Comparison of ENCODE assay signal across 16 mouse cellular contexts in the genomic region with DNA sequence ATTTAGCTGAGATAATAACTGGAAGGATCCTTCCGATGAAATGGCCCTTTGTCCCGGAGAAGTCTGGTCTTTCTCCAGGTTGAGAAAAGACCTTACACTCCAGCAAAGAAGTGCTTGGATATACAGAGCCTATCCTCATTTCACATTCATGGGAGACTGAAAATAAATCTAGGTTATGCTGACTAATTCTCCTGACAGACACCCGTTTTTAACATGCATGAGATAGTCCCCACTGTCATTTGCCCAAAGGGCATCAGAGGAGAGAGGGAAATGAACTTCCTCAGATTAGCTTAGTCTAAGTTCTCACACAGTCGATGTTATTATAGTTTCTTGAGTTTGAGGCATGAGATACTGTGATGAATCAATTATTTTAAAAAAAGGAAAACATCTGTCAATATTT.
DNase-seq lines count a peak whose midpoint lies in the region; ATAC-seq and TF ChIP-seq lines count a peak whose summit lies in the region.
"Had no signal": no experiment of that assay in that cellular context is flagged by ENCODE, and none has a peak within 500 bp of the region (broad histone marks: within the 10 kb centered on the region; RNA-seq: fewer than 3 reads in every experiment).

No protein-coding gene starts in this region.

- no peak overlapping the region for H3K4me3 ChIP-seq in hindbrain, embryonic 11.5 days (ENCODE audit: low read depth, low read length)
- H3K4me3 ChIP-seq in hindbrain, embryonic 10.5 days, result no peak overlapping the region
- H3K4me3 ChIP-seq in midbrain, embryonic 14.5 days (replicated peaks; ENCODE audit: low read depth, low read length), result no peak overlapping the region
- H3K4me3 ChIP-seq in midbrain, embryonic 11.5 days (ENCODE audit: low read depth, low read length), result no peak overlapping the region
- no peak overlapping the region for H3K4me3 ChIP-seq in neural tube, embryonic 15.5 days (replicated peaks)
- H3K4me3 ChIP-seq: embryonic facial prominence, embryonic 12.5 days; forebrain, embryonic 15.5 days; heart, embryonic 12.5 days; intestine, embryonic 15.5 days had no signal

- WGBS in hindbrain, embryonic 11.5 days, result 75% methylated on average over 4 of the region's 4 CpGs
- WGBS in hindbrain, embryonic 10.5 days, result 82% methylated on average over 4 of the region's 4 CpGs
- WGBS in midbrain, embryonic 14.5 days, result 57% methylated on average over 4 of the region's 4 CpGs
- WGBS in midbrain, embryonic 11.5 days, result 75% methylated on average over 4 of the region's 4 CpGs
- 58% methylated on average over 4 of the region's 4 CpGs for whole genome bisulfite sequencing in neural tube, embryonic 15.5 days

- no peak overlapping the region for H3K9ac ChIP-seq in hindbrain, embryonic 11.5 days (ENCODE audit: low read depth, low read length)
- H3K9ac ChIP-seq in midbrain, embryonic 14.5 days (replicated peaks; ENCODE audit: low read length), result no peak overlapping the region
- no peak overlapping the region for H3K9ac ChIP-seq in midbrain, embryonic 11.5 days (ENCODE audit: low read length)
- no peak overlapping the region for H3K9ac ChIP-seq in neural tube, embryonic 15.5 days (replicated peaks)
- H3K9ac ChIP-seq: embryonic facial prominence, embryonic 12.5 days; forebrain, embryonic 15.5 days; heart, embryonic 12.5 days; intestine, embryonic 15.5 days had no signal

- peak; percentile 12; the same call in 1 of the 2 replicates for ATAC-seq in hindbrain, embryonic 11.5 days (ENCODE audit: low FRiP score)
- peak; percentile 27; the same call in 1 of the 2 replicates for ATAC-seq in midbrain, embryonic 14.5 days (ENCODE audit: low FRiP score, low TSS enrichment)
- no peak for ATAC-seq in midbrain, embryonic 11.5 days (ENCODE audit: low FRiP score)
- no peak for ATAC-seq in neural tube, embryonic 15.5 days (ENCODE audit: low FRiP score)
- ATAC-seq: activated CD4-positive, CD25-positive, alpha-beta regulatory T cell, adult 4 months; forebrain, embryonic 15.5 days; intestine, embryonic 15.5 days; Patski had no signal

- no peak for TF ChIP-seq POLR2A in brain, embryonic 14.5 days (IDR thresholded peaks at IDR 0.05; ENCODE audit: borderline replicate concordance, extremely low read depth, insufficient read depth, insufficient read length, poor library complexity, severe bottlenecking)

- no peak for TF ChIP-seq CTCF in brain, embryonic 14.5 days (IDR thresholded peaks at IDR 0.05; ENCODE audit: borderline replicate concordance, extremely low read depth, insufficient read depth, insufficient read length)

- H3K27me3 ChIP-seq in hindbrain, embryonic 11.5 days (ENCODE audit: control insufficient read depth, insufficient read depth, low read length), result no peaks in the 10 kb centered on the region
- H3K27me3 ChIP-seq in hindbrain, embryonic 10.5 days (ENCODE audit: insufficient read depth, poor library complexity, severe bottlenecking), result no peaks in the 10 kb centered on the region
- no peaks in the 10 kb centered on the region for H3K27me3 ChIP-seq in midbrain, embryonic 14.5 days (ENCODE audit: control insufficient read depth, insufficient read depth, low read length)
- no peaks in the 10 kb centered on the region for H3K27me3 ChIP-seq in midbrain, embryonic 11.5 days (ENCODE audit: control insufficient read depth, insufficient read depth, low read length)
- no peaks in the 10 kb centered on the region for H3K27me3 ChIP-seq in neural tube, embryonic 15.5 days (replicated peaks)
- H3K27me3 ChIP-seq: CH12.LX; embryonic facial prominence, embryonic 12.5 days; forebrain, embryonic 15.5 days; heart, embryonic 12.5 days; intestine, embryonic 15.5 days had no signal

- no peak overlapping the region for H3K4me2 ChIP-seq in hindbrain, embryonic 11.5 days (replicated peaks; ENCODE audit: low read depth, low read length)
- H3K4me2 ChIP-seq in midbrain, embryonic 14.5 days (ENCODE audit: low read length), result no peak overlapping the region
- H3K4me2 ChIP-seq in midbrain, embryonic 11.5 days, result no peak overlapping the region
- H3K4me2 ChIP-seq in neural tube, embryonic 15.5 days, result no peak overlapping the region
- H3K4me2 ChIP-seq: embryonic facial prominence, embryonic 12.5 days; forebrain, embryonic 15.5 days; heart, embryonic 12.5 days; intestine, embryonic 15.5 days had no signal

- no peaks in the 10 kb centered on the region for H3K9me3 ChIP-seq in hindbrain, embryonic 11.5 days (ENCODE audit: control insufficient read depth, low read length)
- no peaks in the 10 kb centered on the region for H3K9me3 ChIP-seq in hindbrain, embryonic 10.5 days
- no peaks in the 10 kb centered on the region for H3K9me3 ChIP-seq in midbrain, embryonic 14.5 days (ENCODE audit: control insufficient read depth, low read length)
- no peaks in the 10 kb centered on the region for H3K9me3 ChIP-seq in midbrain, embryonic 11.5 days (ENCODE audit: control insufficient read depth, low read length)
- H3K9me3 ChIP-seq in neural tube, embryonic 15.5 days (replicated peaks), result no peaks in the 10 kb centered on the region
- H3K9me3 ChIP-seq: embryonic facial prominence, embryonic 12.5 days; forebrain, embryonic 15.5 days; intestine, embryonic 15.5 days had no signal

- H3K4me1 ChIP-seq in hindbrain, embryonic 11.5 days (replicated peaks; ENCODE audit: control insufficient read depth, insufficient read depth, low read length), result no peaks in the 10 kb centered on the region
- H3K4me1 ChIP-seq in hindbrain, embryonic 10.5 days (replicated peaks), result no peaks in the 10 kb centered on the region
- H3K4me1 ChIP-seq in midbrain, embryonic 14.5 days (ENCODE audit: control insufficient read depth, insufficient read depth, low read length), result no peaks in the 10 kb centered on the region
- H3K4me1 ChIP-seq in midbrain, embryonic 11.5 days (ENCODE audit: control insufficient read depth, insufficient read depth, low read length), result no peaks in the 10 kb centered on the region
- H3K4me1 ChIP-seq in neural tube, embryonic 15.5 days, result no peaks in the 10 kb centered on the region
- H3K4me1 ChIP-seq: embryonic facial prominence, embryonic 12.5 days; forebrain, embryonic 15.5 days; heart, embryonic 12.5 days; intestine, embryonic 15.5 days had no signal

- H3K27ac ChIP-seq in hindbrain, embryonic 11.5 days (ENCODE audit: low read depth, low read length), result no peak overlapping the region
- no peak overlapping the region for H3K27ac ChIP-seq in hindbrain, embryonic 10.5 days
- no peak overlapping the region for H3K27ac ChIP-seq in midbrain, embryonic 14.5 days (replicated peaks; ENCODE audit: low read depth, low read length)
- no peak overlapping the region for H3K27ac ChIP-seq in midbrain, embryonic 11.5 days (ENCODE audit: low read depth, low read length)
- H3K27ac ChIP-seq in neural tube, embryonic 15.5 days (replicated peaks), result no peak overlapping the region
- H3K27ac ChIP-seq: embryonic facial prominence, embryonic 12.5 days; forebrain, embryonic 15.5 days; intestine, embryonic 15.5 days had no signal

- H3K36me3 ChIP-seq in hindbrain, embryonic 11.5 days (ENCODE audit: control insufficient read depth, insufficient read depth, low read length), result no peaks in the 10 kb centered on the region
- no peaks in the 10 kb centered on the region for H3K36me3 ChIP-seq in hindbrain, embryonic 10.5 days
- no peaks in the 10 kb centered on the region for H3K36me3 ChIP-seq in midbrain, embryonic 14.5 days (ENCODE audit: control insufficient read depth, insufficient read depth, low read length)
- no peaks in the 10 kb centered on the region for H3K36me3 ChIP-seq in midbrain, embryonic 11.5 days (ENCODE audit: control insufficient read depth, insufficient read depth, low read length)
- H3K36me3 ChIP-seq in neural tube, embryonic 15.5 days, result no peaks in the 10 kb centered on the region
- H3K36me3 ChIP-seq: embryonic facial prominence, embryonic 12.5 days; forebrain, embryonic 15.5 days; heart, embryonic 12.5 days; intestine, embryonic 15.5 days had no signal

- DNase-seq in hindbrain, embryonic 11.5 days (ENCODE audit: low spot score), result no peak
- no peak for DNase-seq in hindbrain, embryonic 10.5 days (ENCODE audit: low spot score)
- DNase-seq in midbrain, embryonic 14.5 days, result peak; percentile 30
- DNase-seq in midbrain, embryonic 11.5 days (ENCODE audit: low spot score, missing footprints), result no peak
- DNase-seq in brain, embryonic 14.5 days (ENCODE audit: low read depth), result peak; percentile 34
- DNase-seq: adrenal gland, postnatal 14 days; cerebellum, postnatal 25 days; gastrocnemius, postnatal 25 days had no signal

Comparison
In these comparisons a context has a peak if more than half of its experiments do, and no peak if none do; other contexts are left out.
1. ATAC-seq: peak in hindbrain, embryonic 11.5 days (single experiment) and midbrain, embryonic 14.5 days (single experiment); none in midbrain, embryonic 11.5 days (single experiment) and neural tube, embryonic 15.5 days (single experiment).
2. DNase-seq: peak in midbrain, embryonic 14.5 days (single experiment) and brain, embryonic 14.5 days (single experiment); none in hindbrain, embryonic 11.5 days (single experiment), hindbrain, embryonic 10.5 days (single experiment) and midbrain, embryonic 11.5 days (single experiment).